Mouse (Mus musculus): ENCODE results near the gene Bet1l. TPM values are rescaled to one million over a fixed set of nuclear protein-coding genes. Genes with fewer than 3 reads are reported as not detected.

The Bet1l gene
- polyA plus RNA-seq, 1 experiment from 2014 or later = 8.0 TPM

DNA sequence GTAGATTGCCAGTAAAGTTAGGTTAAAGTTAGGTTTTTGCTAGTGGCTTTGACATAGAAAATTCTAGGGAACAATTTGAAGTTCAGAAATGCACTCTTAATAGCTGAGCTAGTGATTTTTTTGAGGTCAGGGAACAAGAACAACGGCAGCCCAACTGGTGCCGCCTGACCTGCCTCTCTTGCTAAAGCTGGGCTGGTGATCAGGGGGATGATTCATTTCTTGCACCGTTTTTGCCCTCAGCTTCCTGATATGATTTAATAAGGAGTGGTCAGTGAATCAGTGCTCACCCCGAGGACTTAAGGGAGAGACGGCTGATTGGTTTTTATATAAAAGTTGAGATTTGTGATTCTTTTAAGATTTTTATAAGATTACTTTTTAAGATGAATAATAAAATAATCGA is 25.9 kb downstream of the Bet1l start:
- Histone ChIP-seq H3K36me3 (ENCODE audit: inconsistent target) (no peaks in the 10 kb centered on the region), H3K4me3 (ENCODE audit: inconsistent target) (no peak overlapping the region), H3K27ac (peak overlapping the region; percentile 82), H3K79me2 (ENCODE audit: inconsistent target) (no peaks in the 10 kb centered on the region)
- 24% methylated on average over 6 of the region's 6 CpGs for WGBS (ENCODE audit: missing documents)

DNA sequence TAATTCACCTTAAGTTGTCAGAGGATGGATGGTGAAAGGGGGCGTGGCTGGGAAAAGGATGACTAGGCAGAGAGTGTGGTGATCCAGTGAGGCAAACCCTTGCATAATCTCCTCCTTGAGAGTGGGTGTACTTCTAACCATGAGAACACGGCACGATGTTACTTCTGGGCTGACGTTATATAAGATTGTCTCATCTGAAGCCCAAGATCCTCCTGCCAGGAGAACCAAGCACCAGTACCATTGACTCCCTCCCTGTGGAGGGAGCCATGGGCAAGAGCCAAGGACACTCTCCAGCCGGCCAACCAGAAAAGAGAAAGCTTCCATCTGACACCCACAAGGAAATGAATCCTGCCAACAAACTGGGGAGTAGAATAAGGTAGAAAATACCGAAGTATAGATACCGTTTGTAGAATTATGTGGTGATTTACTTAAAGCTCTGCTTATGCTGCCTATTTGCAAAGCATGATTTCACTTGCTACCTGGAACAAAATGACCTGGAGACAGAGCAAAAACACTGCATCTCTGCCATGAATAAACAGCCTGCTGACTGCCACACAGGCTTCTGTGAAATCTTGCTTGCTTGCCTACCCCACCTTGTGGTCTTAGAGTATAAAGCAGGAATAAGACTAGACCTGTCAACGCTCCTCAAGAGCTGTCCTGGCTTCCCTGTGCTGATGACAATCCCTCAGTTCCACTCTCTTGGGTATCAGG is 29.1 kb downstream of the Bet1l start:
- Histone ChIP-seq H3K79me2 (ENCODE audit: inconsistent target) (no peaks in the 10 kb centered on the region), H3K27ac (no peak overlapping the region), H3K4me3 (ENCODE audit: inconsistent target) (no peak overlapping the region), H3K36me3 (ENCODE audit: inconsistent target) (no peaks in the 10 kb centered on the region)
- 6% methylated on average over 8 of the region's 8 CpGs for WGBS (ENCODE audit: missing documents)

DNA sequence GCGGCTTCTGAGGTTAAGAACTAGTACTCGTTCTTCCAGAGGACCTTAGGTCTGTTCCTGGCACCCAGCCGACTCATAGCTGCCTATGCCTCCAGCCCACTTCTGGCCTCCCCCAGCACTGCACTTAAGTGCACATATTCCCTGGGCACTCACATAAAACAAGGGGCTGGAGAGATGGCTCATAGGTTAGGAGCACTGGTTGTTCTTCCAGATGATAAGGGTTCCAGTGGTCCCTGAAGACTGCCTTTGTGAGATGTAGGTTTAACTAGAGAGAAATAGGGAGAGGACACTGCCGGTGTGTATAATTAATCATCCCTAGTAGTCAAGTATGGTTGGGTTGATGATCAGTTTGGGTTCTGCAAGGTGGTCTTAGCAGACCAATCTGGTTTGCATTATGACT is 34.6 kb downstream of the Bet1l start:
- 88% methylated on average over 4 of the region's 4 CpGs for WGBS (ENCODE audit: missing documents)
- Histone ChIP-seq H3K36me3 (ENCODE audit: inconsistent target) (no peaks in the 10 kb centered on the region), H3K4me3 (ENCODE audit: inconsistent target) (no peak overlapping the region), H3K27ac (no peak overlapping the region), H3K79me2 (ENCODE audit: inconsistent target) (no peaks in the 10 kb centered on the region)

DNA sequence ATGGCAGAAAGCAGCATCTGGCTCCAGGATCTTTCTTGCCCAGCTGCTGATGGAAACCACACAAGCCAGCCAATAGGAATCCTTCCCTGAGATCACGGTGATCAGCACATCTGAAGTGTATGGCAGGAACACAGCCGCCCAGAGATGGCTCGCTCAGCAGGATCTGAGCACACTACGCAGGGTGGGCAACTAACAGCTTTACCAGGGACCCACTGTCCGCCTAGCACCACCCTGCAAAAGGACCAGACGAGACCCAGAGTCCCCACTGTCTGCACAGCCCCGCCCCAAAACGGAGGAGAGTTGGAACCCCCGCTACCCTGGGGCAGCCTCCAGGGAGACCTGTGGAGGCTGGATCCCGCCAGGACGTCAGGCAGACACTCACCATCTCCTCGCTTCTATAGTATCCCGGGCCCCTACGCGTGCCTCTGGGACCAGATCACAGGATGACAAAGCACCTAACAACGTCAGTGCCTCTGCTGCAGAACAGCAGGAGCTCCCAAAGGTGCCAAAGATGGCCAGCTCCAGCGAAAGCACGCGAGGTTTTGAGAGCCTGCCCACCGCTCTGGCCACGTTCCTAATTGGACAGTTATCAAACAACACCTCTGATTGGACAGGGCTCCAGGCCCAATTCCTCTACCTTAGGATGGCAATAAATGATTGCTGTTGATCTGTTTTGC is 35.6 kb downstream of the Bet1l start, which contains the start of gene Zfp941:
TSS of gene Zfp941 (minus strand) at position 526 of the 677 bp plus-strand sequence.
- Histone ChIP-seq H3K36me3 (ENCODE audit: inconsistent target) (no peaks in the 10 kb centered on the region), H3K4me3 (ENCODE audit: inconsistent target) (peak within 1 kb of the TSS; percentile 44), H3K27ac (no peak within 1 kb of the TSS), H3K79me2 (ENCODE audit: inconsistent target) (no peaks in the 10 kb centered on the region)
- 10% methylated on average over 21 of the region's 21 CpGs for WGBS (ENCODE audit: missing documents)

DNA sequence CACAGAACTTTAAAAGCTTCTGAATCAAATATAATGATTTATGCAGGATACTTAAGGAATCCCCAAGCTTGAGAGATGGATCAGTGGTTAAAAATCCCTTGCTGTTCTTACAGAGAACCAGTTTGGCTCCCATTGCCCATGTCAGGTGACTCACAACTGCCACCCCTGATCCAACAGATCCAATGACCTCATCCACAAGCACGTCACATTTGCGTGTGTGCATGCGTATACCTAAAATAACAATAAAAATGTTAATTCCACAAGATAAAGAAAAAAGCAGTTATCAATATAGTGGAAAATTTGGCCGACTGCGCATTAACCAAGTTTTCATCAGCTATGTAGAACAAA is 36.1 kb downstream of the Bet1l start:
- peak overlapping the region; percentile 44 for H3K4me3 ChIP-seq (ENCODE audit: inconsistent target)
- H3K79me2 ChIP-seq (ENCODE audit: inconsistent target) = no peaks in the 10 kb centered on the region
- H3K27ac ChIP-seq = no peak overlapping the region
- WGBS (ENCODE audit: missing documents) = 88% methylated on average over 5 of the region's 5 CpGs
- H3K36me3 ChIP-seq (ENCODE audit: inconsistent target) = no peaks in the 10 kb centered on the region

DNA sequence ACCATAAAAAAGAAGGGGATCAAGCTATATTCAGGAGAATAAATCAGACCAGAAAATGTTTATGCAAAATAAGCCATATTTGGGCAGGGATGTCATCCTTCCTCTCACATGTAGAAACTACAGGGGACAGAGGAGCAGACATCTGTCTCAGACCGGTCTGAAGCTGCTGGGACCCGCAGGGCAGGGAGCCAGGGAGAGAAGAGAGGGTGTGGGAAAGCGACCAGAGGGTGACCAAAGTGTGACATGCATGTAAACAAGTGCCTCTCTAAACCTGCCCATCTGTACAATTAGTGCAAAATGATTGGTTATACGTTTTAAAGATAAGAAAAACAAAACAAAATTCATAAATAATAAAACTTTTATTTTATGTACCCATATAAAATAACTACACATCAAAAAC is 37.2 kb downstream of the Bet1l start:
- WGBS (ENCODE audit: missing documents) = 83% methylated on average over 4 of the region's 4 CpGs

DNA sequence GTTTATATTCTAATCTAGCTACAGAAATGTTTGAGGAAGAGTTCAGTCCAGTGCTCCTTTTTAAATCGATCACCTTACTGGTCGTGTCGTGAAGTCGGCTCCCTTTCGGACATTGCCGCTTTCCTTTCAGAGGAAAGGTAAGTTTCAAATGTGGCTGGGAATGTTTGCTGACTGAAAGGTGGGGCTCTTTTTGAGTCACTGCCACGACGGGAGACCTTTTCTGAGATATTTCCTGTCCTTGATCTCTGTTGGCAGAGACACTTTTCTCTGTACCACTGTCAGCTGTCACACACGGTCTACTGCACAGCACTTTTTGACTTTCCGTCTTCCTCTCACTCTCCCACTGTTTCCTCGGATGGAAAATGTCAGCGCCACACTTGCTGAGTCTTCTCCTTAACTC is 44.5 kb downstream of the Bet1l start:
- Histone ChIP-seq H3K27ac (no peak overlapping the region), H3K4me3 (ENCODE audit: inconsistent target) (no peak overlapping the region), H3K79me2 (ENCODE audit: inconsistent target) (no peaks in the 10 kb centered on the region), H3K36me3 (ENCODE audit: inconsistent target) (no peaks in the 10 kb centered on the region)
- WGBS (ENCODE audit: missing documents) = 90% methylated on average over 12 of the region's 12 CpGs

More for the DNA sequence above, 37.2 kb downstream of the Bet1l start:
- Histone ChIP-seq H3K36me3 (ENCODE audit: inconsistent target) (no peaks in the 10 kb centered on the region), H3K27ac (no peak overlapping the region), H3K79me2 (ENCODE audit: inconsistent target) (no peaks in the 10 kb centered on the region), H3K4me3 (ENCODE audit: inconsistent target) (no peak overlapping the region)

DNA sequence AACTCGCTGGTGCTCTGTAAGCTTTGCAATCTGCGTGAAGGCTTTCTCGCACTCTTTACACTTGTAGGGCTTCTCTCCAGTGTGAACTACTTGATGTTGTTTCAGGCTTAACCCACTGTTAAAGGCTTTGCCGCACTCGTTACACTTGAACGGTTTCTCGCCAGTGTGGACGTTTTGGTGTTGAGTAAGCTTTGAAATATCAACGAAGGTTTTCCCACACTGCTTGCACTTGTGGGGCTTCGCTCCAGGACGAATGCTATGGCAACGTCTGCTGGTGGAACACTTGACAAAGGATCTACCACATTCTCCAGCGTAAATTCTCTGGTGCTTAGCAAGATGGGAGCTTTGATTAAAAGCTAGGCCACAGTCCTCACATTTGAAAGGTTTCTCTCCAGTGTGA is 45.7 kb downstream of the Bet1l start:
- no peaks in the 10 kb centered on the region for H3K36me3 ChIP-seq (ENCODE audit: inconsistent target)
- H3K27ac ChIP-seq = no peak overlapping the region
- 90% methylated on average over 13 of the region's 13 CpGs for WGBS (ENCODE audit: missing documents)
- H3K79me2 ChIP-seq (ENCODE audit: inconsistent target) = no peaks in the 10 kb centered on the region
- no peak overlapping the region for H3K4me3 ChIP-seq (ENCODE audit: inconsistent target)

DNA sequence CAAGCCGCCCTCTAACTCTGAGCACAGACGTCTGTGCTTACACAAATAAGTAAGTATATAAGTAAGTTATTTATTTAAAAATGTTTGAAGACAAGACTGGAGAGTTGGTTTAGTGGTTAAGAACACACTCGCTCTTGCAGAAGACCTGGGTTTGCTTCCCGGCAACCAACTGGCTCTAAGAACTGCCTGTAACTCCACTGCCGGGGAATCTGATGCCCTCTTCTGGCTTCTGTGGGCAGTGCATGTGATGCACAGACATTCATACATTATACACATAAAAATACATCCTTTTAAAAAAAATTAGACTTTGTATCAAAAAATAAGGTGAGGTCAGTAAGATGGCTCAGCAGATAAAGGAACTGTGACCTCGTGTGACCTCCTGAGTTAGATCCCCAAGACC is 46.9 kb downstream of the Bet1l start:
- no peaks in the 10 kb centered on the region for H3K79me2 ChIP-seq (ENCODE audit: inconsistent target)
- 98% methylated on average over 6 of the region's 6 CpGs for WGBS (ENCODE audit: missing documents)
- no peak overlapping the region for H3K4me3 ChIP-seq (ENCODE audit: inconsistent target)
- H3K27ac ChIP-seq = no peak overlapping the region
- no peaks in the 10 kb centered on the region for H3K36me3 ChIP-seq (ENCODE audit: inconsistent target)

DNA sequence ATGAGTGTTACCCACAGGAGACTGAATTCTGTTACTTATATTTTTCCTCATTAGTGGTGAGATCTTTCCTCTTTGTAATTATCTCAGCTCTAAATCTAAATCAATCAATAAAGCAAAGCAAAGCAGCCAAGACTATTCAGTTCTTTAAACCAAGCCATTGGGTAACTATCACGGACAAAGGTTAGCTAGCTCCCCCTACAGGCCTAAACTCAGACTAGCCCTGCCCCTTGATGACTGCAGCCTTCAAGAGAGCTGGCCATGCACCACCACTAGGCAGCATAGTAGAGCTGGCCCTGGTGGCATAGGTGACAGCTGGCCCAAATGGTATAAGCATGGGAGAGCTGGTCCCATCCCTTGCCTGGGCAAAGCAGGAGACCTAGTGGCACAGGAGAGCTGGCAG is 51.7 kb downstream of the Bet1l start:
- H3K27ac ChIP-seq = no peak overlapping the region
- H3K4me3 ChIP-seq (ENCODE audit: inconsistent target) = no peak overlapping the region
- no peaks in the 10 kb centered on the region for H3K36me3 ChIP-seq (ENCODE audit: inconsistent target)
- H3K79me2 ChIP-seq (ENCODE audit: inconsistent target) = no peaks in the 10 kb centered on the region
- WGBS (ENCODE audit: missing documents) = 7% methylated on average over 1 of the region's 1 CpGs

Other genes starting within 250 kb of the Bet1l start
- gene Olfr61, start 228.6 kb downstream of the Bet1l start, polyA plus RNA-seq (2018) = not detected in 3 replicates
- gene Olfr53, start 211.1 kb downstream of the Bet1l start, polyA plus RNA-seq (2018) = not detected in 3 replicates
- not detected in 3 replicates for gene Olfr539, start 197.6 kb downstream of the Bet1l start, polyA plus RNA-seq (2018)
- not detected in 3 replicates for gene Olfr45, start 175.6 kb downstream of the Bet1l start, polyA plus RNA-seq (2018)
- gene Olfr541, start 160.3 kb downstream of the Bet1l start, polyA plus RNA-seq (2018) = not detected in 3 replicates
- gene Cyp2e1, start 93.8 kb downstream of the Bet1l start, polyA plus RNA-seq (2018) = not detected in 3 replicates
- gene Syce1, start 69.7 kb downstream of the Bet1l start, polyA plus RNA-seq (2018) = 0.50 to 0.64 TPM in 2 of 3 replicates, not detected in the other
- 0.17 to 0.31 TPM (median 0.19 TPM) in 3 replicates for gene Zfp941, start 35.4 kb downstream of the Bet1l start, polyA plus RNA-seq (2018)
- not detected in 3 replicates for gene Urah, start 22.6 kb downstream of the Bet1l start, polyA plus RNA-seq (2018)
- not detected in 3 replicates for gene Scgb1c1, start 12.0 kb downstream of the Bet1l start, polyA plus RNA-seq (2018)
- not detected in 3 replicates for gene Odf3, start 9.8 kb downstream of the Bet1l start, polyA plus RNA-seq (2018)
- not detected in 3 replicates for gene Gm45785, start 1.2 kb downstream of the Bet1l start, polyA plus RNA-seq (2018)
- 18.7 to 48.4 TPM (median 41.3 TPM) in 3 replicates for gene Ric8a, start 620 bp downstream of the Bet1l start, polyA plus RNA-seq (2018)
- gene Psmd13, start 24.4 kb upstream of the Bet1l start, polyA plus RNA-seq (2018) = 77.6 to 104 TPM (median 78.6 TPM) in 3 replicates
- 4.8 to 16.9 TPM (median 7.6 TPM) in 3 replicates for gene Sirt3, start 24.7 kb upstream of the Bet1l start, polyA plus RNA-seq (2018)
- gene Cox8b, start 42.9 kb upstream of the Bet1l start, polyA plus RNA-seq (2018) = not detected in 3 replicates
- gene Nlrp6, start 63.3 kb upstream of the Bet1l start, polyA plus RNA-seq (2018) = not detected in 3 replicates
- gene Pgghg, start 83.8 kb upstream of the Bet1l start, polyA plus RNA-seq (2018) = 6.3 to 9.2 TPM (median 7.2 TPM) in 3 replicates
- gene Ifitm5, start 92.7 kb upstream of the Bet1l start, polyA plus RNA-seq (2018) = 0.30 to 1.0 TPM in 2 of 3 replicates, not detected in the other
- 0.87 TPM in 1 of 3 replicates, not detected in the others for gene Gm45717, start 98.4 kb upstream of the Bet1l start, polyA plus RNA-seq (2018)
- 471 to 1,093 TPM (median 749 TPM) in 3 replicates for gene Ifitm2, start 98.4 kb upstream of the Bet1l start, polyA plus RNA-seq (2018)
- gene Ifitm1, start 109.6 kb upstream of the Bet1l start, polyA plus RNA-seq (2018) = 4.7 to 18.2 TPM (median 4.8 TPM) in 3 replicates
- 596 to 2,531 TPM (median 1,114 TPM) in 3 replicates for gene Ifitm3, start 153.2 kb upstream of the Bet1l start, polyA plus RNA-seq (2018)
- 4.1 to 21.4 TPM (median 7.4 TPM) in 3 replicates for gene Ifitm6, start 160.3 kb upstream of the Bet1l start, polyA plus RNA-seq (2018)
- not detected in 3 replicates for gene Gm17387, start 171.6 kb upstream of the Bet1l start, polyA plus RNA-seq (2018)
- gene B4galnt4, start 203.5 kb upstream of the Bet1l start, polyA plus RNA-seq (2018) = not detected in 3 replicates
- gene Pkp3, start 220.6 kb upstream of the Bet1l start, polyA plus RNA-seq (2018) = not detected in 3 replicates
- 0.50 to 2.0 TPM (median 0.58 TPM) in 3 replicates for gene Sigirr, start 243.0 kb upstream of the Bet1l start, polyA plus RNA-seq (2018)